Mouse (Mus musculus): Measurements from ENCODE around the gene Ammecr1.

DNA sequence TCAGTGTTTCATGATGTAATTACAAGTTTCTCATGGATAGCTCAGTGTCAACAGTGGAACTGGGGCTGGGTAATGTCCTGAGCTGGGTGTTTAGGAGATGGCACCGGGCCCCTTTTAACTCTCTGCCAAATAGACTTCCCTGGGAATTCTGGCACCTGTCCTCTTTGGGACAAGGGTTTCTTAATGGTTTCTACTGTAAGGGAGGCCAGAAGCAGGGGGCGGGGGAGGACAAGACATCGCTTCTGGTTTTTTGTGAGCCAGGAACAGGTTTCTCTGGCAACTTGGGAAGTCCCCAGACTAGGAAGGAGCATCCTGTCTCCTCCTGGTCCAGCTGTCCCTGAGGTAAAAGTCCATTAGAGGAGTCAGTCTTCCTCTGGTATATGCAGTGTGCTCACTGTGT, 129.2 kb downstream of the Ammecr1 start:
- no peak for TF ChIP-seq CTCF (IDR thresholded peaks at IDR 0.05; ENCODE audit: low read depth, low read length)
- TF ChIP-seq TAL1 (conservative IDR thresholded peaks at IDR 0.05; ENCODE audit: low read depth, low read length): no peak
